Mouse (Mus musculus): Measurements from ENCODE around the gene Il4i1. TPM values are rescaled to one million over a fixed set of nuclear protein-coding genes. Genes with fewer than 3 reads are reported as not detected.
A peak's percentile ranks its signal among the peaks of the same experiment; 100 is the strongest.

Gene Il4i1
- total RNA-seq, 2 experiments from 2014 or later: 2.2 to 2.4 TPM

DNA sequence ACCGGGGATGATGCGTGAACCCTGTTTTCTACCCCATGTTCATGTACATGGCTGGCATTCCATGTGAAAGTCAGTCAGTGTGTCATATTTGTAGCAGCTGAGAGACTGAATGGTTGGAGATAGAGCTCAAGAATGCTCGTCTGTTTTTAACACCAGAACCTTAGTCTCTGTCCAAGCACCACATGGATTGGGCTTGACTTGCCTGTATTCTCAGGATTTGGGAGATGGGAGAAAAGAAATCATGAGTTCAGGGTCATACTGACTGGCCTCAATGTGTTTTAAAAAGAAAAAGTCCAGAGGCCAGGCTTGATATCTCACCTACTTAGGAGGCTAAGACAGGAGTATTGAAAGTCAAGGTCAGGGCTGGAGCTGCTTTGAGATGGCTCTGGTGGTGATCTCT lies 1.3 kb downstream of the Il4i1 start:
- no peak for DNase-seq (ENCODE audit: low spot score in 2 of 2)
- intact Hi-C loops (cut with DNase I): no loop called here

DNA sequence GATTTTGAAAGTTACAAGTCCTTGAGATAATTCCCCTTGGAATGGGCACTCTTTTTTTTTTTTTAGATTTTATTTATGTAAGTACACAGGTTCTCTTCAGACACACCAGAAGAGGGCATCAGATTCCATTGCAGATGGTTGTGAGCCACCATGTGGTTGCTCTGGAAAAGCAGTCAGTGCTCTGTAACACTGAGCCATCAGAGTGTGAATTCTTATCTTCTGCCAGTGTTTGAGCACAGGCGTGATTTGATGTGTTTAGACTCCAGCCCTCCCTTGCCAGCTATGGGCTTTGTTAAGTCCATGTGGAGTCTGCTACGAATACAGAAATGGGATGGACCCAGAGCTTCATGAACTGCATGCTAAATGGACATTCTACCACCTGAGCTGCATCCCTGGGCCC lies 2.0 kb downstream of the Il4i1 start:
- no peak for DNase-seq (ENCODE audit: low spot score in 2 of 2)
- intact Hi-C loops (cut with DNase I): no loop called here

DNA sequence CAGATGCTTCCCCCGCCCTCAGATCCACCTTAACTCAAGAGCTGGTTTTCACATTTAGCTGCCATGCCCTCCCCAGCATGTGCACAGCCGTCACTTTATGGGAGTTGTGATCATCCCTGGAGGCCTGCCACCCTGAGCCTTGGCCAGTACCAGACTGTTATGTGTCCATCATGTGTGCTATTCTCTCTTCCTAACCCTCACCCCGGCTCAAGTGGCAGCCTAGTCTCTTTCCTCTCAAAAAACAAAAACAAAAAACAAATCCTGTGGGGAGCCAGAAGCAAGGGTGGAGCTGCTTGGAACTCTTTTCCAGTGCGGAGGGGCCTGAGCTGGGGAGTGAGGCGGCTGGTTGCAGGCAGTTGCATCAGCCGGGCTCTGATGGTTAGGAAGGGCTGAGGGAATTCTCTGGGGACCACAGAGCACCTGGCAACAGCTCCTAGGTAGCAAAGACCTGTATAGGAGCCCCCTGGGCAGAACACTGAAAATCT lies 2.6 kb downstream of the Il4i1 start:
- no peak for DNase-seq (ENCODE audit: low spot score in 2 of 2)
- intact Hi-C loops (cut with DNase I): no loop called here

DNA sequence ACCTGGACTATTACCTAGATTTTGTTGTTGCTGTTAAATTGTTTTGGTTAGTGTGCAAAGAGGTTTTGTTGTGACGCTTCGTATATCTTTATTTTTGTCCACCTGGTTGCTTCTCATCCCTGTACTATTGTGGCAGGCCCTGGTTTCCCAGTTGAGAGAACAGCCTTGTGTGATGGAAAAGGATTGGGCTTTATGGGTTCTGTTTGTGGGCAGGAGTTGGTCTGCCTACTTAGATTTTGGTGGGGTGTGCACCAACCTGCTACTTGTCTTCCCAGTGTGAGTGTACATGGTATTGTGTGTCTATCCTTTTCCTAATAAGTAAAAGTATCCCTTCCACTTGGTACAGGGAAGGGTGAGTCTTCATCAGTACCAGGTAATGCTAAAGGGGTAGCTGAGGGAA lies 3.2 kb downstream of the Il4i1 start:
- intact Hi-C loops (cut with DNase I): no loop called here
- DNase-seq (ENCODE audit: low spot score in 2 of 2): no peak

DNA sequence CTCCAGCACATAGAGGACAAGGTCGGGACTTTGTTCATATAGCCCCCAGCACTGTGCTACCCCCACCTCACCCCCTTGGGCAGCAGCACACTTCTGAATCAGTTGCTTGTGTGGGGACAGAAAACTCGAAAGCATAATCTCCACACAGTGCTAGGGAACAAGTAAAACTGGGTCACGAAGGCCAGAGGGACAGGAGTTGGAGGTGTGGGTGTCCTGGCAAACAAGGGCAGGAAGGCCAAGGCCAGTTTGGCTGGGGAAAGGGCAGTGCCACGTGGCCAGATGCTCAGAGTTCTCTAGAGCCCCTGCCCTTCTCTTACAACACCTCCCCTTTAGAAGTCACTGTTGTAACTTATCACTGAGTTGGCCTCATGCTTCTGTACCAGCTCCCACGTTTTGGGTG lies 3.7 kb downstream of the Il4i1 start:
- intact Hi-C loops (cut with DNase I): no loop called here

DNA sequence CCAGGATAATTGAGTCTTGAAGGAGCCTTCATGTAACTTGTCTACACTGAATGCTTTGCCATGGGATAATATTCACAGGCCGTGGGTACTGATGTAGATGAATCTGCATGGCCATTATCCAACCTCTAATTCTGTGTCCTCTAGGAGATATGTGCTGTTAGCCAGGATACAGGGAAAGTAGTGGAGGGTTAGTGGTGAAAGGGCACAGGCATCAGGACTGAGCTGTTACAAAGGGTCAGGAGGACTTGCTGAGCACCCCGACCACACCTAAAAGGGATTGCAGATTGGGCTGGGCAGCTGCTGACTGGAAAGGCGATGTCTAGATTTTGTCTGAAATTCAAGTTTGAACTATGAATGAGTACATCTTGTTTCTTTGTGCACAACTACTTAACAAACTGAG lies 4.3 kb downstream of the Il4i1 start:
- intact Hi-C loops (cut with DNase I): no loop called here
- no peak for DNase-seq (ENCODE audit: low spot score in 2 of 2)

More for the DNA sequence above, 3.7 kb downstream of the Il4i1 start:
- DNase-seq (ENCODE audit: low spot score in 2 of 2): no peak

DNA sequence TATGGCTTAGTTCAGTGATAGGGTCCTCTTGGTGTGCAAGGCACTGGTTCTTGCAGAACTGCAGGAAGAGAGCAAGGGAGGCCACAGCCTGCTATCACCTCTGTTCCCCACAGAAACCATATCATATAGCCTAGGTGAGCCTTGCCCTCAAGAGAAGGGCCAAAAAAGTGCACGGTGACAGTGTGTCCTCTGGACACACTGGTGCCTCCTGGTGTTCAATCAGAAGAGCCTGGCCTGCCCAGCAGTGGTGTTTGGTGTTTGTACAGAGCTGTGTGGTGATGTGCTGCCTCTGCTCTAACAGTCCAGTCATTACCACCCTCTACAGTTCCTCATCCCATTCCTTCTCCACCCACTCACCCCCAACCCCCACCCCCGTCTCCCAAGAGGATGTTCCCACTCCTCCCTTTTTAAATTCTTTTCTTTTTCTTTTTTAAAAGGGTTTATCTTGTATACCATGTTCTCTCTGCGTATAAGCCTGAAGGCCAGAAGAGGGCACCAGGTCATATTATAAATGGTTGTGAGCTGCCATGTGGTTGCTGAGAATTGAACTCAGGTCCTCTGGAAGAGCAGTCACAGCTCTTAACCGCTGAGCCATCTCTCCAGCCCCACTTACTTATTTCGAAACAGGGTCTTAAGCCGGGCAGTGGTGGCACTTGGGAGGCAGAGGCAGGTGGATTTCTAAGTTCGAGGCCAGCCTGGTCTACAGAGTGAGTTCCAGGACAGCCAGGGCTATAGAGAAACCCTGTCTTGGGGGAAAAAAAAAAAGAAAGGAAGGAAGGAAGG lies 5.7 kb downstream of the Il4i1 start:
- intact Hi-C loops (cut with DNase I): no loop called here
- DNase-seq (ENCODE audit: low spot score in 2 of 2): peak in 1 of 2 experiments; percentile 1

DNA sequence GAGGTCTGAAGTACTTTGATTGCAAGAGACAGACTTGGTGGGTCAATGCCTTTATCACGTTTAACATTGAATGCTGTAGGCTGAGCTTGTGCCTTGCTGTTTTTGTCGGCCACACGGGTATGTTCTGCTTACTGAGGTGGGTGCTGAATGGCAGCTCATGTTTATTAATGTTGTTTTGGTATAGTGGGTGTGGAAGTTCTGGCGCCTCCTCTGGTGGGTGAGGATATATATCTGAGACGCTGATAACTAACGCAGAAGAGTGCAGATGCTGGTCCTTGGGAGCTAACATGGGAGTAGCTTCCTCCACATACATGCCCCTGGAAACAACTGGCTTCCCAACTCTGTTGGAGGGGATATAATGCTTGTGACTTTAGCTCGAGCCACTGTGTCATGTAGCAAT lies 7.2 kb downstream of the Il4i1 start:
- no peak for DNase-seq (ENCODE audit: low spot score in 2 of 2)
- intact Hi-C loops (cut with DNase I): no loop called here

DNA sequence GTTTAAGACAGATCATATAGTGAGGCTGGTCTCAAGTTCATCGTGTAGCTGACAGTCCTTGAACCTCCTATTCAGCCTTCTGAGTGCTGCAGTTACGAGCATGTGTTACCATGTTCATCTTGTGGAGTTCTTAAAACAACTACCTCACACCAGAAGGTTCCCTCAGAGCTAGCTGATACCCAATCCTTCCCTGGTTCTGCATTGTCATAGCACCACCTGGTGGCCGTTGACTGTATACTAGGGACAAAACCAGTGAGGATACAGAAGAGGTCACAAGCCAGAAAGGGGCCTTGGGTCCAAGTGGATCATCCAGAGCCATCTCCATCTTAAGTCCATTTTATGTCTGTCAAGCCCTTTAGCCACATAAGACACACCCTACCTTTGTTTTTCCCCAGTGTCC lies 8.7 kb downstream of the Il4i1 start:
- intact Hi-C loops (cut with DNase I): loop anchor here (2.0 kb wide), 1 partner anchor 100 kb away; no protein-coding TSS in a partner anchor

DNA sequence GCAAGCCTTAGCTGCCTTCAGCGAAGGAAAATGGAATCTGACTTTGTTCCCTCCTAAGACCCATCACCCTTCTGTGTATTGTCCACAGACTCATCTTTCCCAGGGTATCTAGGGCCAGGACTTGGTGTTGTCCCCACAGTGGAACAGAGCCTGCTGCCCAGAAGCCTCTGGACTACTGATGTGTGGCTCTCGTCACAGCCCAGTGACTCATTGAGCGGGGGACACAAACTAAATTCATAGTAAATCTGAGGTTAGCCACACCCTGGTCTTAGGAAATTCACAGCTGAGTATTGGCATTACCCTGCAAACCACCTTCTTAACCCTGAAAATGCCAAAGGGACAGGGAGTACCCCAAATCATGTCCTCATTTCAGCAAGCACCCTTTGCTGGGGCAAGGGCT lies 10.6 kb downstream of the Il4i1 start:
- intact Hi-C loops (cut with DNase I): no loop called here

More for the DNA sequence above, 8.7 kb downstream of the Il4i1 start:
- peak; percentile 62 to 79 for DNase-seq (ENCODE audit: low spot score in 2 of 2)

DNA sequence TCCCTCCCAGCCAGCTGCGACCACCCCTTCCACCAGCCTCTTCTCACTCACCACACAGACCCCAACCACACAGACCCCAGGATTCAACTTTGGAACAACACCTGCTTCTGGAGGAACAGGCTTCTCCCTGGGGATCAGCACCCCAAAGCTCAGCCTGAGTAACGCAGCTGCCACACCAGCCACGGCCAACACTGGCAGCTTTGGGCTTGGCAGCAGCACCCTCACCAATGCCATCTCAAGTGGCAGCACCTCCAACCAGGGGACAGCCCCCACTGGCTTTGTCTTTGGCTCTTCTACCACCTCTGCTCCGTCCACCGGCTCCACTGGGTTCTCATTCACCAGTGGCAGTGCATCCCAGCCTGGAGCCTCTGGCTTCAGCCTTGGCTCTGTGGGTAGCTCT lies 12.5 kb downstream of the Il4i1 start:
- DNase-seq (ENCODE audit: low spot score in 2 of 2): no peak
- intact Hi-C loops (cut with DNase I): no loop called here

More for the DNA sequence above, 10.6 kb downstream of the Il4i1 start:
- no peak for DNase-seq (ENCODE audit: low spot score in 2 of 2)

DNA sequence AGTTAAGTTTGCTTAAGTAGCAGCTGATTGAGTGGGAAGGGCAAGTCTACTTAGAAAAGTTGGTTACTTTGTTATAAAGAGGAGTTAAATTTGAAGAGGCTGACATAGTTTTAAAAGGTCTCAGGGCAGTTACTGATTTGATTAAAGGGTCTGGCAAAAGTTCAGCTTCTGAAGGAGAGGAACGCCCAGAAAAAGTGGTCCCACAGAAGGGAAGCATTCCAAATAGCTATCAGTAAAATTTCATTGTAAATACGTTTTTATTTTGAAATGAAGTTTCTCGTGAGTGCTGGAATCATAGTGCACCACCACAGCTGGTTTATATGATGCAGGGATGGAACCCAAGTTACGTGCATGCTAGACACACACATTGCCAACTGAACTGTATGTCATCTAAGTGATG lies 16.6 kb downstream of the Il4i1 start:
- no peak for DNase-seq (ENCODE audit: low spot score in 2 of 2)
- intact Hi-C loops (cut with DNase I): no loop called here

DNA sequence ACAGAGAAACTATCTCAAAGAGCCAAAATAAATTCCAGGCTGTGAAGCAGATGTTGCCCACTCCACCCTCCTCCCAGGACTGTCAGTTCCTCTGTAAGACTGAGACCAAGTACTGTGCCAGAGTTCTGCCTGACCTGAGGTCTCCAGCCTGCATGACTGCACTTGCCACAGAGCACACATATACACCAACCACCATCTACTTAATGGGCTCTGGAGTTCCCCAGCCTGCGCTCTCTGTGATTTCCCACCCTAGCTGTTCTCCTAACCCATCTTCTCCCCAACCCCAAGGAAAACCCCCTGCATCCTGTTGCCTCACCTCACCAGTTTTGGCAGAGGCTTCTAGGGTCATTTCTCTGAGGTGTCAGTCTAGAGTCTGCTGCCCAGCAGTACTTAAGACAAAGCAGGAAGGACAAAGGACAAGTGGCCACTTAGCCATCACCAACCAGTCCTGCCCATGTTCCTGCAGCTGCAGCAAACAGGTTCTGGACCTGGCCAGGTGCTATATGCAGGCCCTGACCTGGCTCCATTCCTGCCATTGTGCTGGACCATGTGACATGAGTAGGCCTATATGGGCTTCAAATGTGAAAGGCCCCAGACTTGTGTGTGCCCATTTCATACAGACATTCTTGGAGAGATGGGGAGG lies 19.3 kb downstream of the Il4i1 start:
- intact Hi-C loops (cut with DNase I): no loop called here

DNA sequence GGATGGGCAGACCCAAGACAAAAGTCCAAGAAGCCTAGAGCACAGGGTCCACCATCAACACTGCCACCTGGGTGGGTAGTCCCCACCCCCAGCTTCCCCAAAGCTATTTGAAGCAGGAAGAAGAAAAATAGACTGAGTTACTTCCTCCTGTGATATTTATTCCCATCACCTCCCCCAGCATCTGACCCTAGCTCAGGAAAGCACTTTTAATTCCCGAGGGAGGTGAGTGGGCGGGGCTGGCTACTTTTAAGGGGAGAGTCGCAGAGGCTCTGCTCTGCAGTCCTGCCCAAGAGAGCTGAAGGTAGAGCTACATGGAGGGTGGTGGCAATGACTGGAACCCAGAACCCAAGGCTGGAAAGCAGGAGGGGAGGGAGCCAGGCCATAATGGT lies 19.8 kb downstream of the Il4i1 start:
- intact Hi-C loops (cut with DNase I): no loop called here

More for the DNA sequence above, 19.3 kb downstream of the Il4i1 start:
- DNase-seq (ENCODE audit: low spot score in 2 of 2): no peak

DNA sequence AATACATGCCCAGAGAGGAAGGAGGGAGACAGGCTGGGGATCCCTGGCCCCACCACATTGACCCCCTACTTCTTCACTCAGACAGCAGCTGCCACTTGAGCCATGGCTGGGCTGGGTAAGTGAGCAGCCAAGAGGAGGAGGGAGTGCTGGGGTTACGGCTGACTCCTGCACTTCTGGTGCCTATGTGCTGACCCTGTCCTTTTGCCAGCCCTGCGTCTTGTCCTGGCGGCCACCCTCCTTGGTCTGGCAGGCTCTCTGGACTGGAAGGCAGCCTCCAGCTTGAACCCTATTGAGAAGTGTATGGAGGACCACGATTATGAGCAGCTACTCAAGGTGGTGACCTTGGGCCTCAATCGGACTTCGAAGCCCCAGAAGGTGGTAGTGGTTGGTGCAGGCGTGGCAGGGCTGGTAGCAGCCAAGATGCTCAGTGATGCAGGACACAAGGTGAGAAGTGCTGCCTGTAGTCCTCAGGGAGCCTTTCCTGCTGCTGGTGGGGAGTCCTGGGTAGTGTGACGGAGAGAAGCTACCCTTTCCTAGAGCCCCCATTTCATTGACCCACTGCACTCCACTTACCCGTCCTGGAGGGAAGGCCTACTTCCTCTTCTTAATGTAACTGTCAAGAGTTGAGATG lies 20.4 kb downstream of the Il4i1 start:
- intact Hi-C loops (cut with DNase I): no loop called here
- no peak for DNase-seq (ENCODE audit: low spot score in 2 of 2)

More for the DNA sequence above, 19.8 kb downstream of the Il4i1 start:
- DNase-seq (ENCODE audit: low spot score in 2 of 2): no peak

DNA sequence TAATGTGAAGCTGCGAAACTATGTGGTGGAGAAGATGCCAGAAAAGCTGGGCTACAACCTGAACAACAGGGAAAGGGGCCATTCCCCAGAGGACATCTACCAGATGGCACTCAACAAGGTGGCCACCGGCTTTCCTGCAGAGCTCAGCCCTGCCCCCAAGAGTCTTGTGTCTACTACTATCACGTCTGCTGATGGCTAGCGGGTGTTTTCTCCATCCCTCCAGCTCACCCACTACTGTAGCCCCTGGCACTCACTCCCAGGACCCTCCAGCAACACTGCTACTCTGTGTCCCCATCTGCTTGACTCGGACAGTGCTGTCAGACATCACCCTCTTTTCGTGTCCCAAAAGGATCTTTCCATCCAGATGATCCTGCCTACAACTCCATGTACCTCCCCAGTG lies 21.9 kb downstream of the Il4i1 start:
- intact Hi-C loops (cut with DNase I): no loop called here
- no peak for DNase-seq (ENCODE audit: low spot score in 2 of 2)

DNA sequence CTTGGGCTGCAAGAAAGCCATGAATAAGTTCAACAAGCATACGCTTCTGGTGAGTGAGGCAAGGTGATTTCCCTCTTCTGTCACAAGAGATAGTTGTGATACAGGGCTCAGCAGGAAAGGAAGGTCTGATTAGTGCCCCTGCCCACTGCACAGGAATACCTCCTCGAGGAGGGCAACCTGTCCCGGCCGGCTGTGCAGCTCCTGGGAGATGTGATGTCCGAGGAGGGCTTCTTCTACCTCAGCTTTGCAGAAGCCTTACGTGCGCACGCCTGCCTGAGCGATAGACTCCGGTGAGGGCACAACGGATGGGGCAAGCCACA lies 22.9 kb downstream of the Il4i1 start:
- DNase-seq (ENCODE audit: low spot score in 2 of 2): no peak
- intact Hi-C loops (cut with DNase I): no loop called here

DNA sequence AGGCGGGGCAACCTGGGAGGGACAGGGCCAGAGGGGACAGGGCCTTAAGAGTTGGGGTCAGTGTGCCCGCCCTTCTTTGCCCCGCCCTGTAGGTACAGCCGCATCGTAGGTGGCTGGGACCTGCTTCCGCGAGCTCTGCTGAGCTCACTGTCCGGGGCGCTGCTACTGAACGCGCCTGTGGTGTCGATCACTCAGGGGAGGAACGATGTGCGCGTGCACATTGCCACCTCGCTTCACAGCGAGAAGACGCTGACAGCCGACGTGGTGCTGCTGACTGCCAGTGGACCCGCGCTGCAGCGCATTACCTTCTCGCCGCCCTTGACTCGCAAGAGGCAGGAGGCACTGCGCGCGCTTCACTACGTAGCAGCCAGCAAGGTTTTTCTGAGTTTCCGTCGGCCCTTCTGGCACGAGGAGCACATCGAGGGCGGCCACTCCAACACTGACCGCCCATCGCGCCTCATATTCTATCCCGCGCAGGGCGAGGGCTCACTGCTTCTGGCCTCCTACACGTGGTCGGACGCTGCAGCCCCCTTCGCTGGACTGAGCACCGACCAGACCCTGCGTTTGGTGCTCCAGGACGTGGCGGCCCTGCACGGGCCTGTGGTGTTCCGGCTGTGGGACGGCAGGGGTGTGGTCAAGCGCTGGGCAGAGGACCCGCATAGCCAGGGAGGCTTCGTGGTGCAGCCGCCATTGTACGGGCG lies 23.5 kb downstream of the Il4i1 start:
- intact Hi-C loops (cut with DNase I): no loop called here
- DNase-seq (ENCODE audit: low spot score in 2 of 2): peak in 1 of 2 experiments; percentile 55

DNA sequence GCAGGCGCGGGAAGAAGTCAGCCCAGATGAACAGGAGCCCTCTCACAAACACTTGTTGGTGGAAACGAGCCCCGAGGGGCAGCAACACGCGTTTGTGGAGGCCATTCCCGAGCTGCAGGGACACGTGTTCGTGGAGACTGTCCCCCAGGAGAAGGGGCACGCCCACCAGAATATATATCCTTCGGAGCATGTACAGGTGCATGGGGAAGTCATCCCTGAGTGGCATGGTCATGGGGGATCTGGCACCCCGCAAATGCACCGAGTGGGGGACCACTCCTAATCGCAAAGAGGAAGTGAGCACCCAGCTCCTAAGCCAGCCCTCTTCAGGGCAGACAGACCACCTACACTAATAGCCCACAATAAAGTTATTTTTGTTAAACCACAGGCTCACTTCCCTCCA lies 24.2 kb downstream of the Il4i1 start:
- no peak for DNase-seq (ENCODE audit: low spot score in 2 of 2)
- intact Hi-C loops (cut with DNase I): no loop called here

DNA sequence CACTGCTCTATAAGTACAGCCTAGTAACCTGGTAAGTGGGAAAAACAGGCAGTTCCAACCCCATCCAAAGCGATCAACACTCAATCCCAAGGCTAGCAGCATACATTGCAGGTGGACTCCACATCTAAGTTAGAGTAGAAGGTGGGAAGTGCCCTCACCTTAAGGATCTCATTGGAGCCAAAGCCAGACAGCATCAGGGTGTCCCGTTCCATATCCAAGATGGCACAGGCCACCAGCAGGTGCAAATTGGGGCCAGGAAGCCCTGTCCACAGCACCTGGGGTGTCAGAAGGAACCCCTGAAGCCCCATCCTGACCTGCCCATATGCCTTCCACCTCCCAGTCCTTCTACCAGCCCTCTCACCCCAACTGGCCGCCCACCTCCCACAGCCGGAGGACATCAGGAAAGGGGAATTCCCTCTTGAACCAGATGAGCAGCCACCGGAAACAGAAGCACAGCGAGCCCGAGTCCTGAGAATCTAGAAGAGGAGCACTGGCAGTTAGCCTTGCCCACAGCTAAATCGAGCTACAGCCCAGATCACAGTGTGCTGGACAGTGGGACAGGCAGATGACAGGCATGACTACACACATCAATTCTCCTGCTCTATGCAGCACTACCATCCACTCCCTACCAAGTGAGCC lies 25.8 kb downstream of the Il4i1 start:
- DNase-seq (ENCODE audit: low spot score in 2 of 2): no peak
- intact Hi-C loops (cut with DNase I): no loop called here
